Mouse (Mus musculus) left cerebral cortex, postnatal 25 days (tissue): ENCODE results near the gene C7. TPM values are rescaled to one million over a fixed set of nuclear protein-coding genes. Genes with fewer than 3 reads are reported as not detected.
A peak's percentile ranks its signal among the peaks of the same experiment; 100 is the strongest.

Experiments used
- DNase-seq, 2 experiments: peaks; one replicate each; pipeline ENCODE4 v3.0.0; 2022; ENCODE audit warnings: low spot score in 2 of 2, mixed read lengths in 1 of 2
- intact Hi-C: fragments of 180-260 bp; cut with DNase I; formaldehyde crosslinking; loops from one replicate; pipeline ENCODE4 v1.15.1; 2025
- total RNA-seq, 2 experiments: library from RNA; stranded (reverse); gene quantifications; 2 replicates each; pipeline ENCODE4 v1.2.3; 2021

Gene C7
- total RNA-seq, 2 experiments from 2014 or later = 0.64 to 1.1 TPM

DNA sequence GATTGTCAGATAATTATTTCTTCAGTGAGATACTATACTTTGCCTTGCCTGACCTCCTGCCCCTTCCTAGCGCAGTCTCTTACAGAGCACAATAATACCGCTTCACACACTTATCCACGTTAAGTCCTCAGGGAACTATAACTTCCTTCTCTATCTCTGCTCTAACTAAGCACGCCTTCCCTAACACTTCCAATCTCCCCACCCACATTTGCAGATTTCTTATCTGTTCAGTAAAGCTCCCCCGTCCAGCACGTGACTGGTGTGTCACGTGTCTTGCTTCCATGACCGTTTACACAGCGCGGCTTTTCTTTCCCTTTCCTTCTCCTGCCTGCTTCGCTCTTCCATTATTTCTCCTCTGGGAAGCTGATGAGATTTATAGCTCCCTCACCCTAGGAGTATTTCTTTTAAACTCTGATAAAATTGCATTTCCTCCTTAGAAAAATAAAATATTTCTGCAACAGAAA, 53.9 kb downstream of the C7 start:
- intact Hi-C loops = no loop called here

DNA sequence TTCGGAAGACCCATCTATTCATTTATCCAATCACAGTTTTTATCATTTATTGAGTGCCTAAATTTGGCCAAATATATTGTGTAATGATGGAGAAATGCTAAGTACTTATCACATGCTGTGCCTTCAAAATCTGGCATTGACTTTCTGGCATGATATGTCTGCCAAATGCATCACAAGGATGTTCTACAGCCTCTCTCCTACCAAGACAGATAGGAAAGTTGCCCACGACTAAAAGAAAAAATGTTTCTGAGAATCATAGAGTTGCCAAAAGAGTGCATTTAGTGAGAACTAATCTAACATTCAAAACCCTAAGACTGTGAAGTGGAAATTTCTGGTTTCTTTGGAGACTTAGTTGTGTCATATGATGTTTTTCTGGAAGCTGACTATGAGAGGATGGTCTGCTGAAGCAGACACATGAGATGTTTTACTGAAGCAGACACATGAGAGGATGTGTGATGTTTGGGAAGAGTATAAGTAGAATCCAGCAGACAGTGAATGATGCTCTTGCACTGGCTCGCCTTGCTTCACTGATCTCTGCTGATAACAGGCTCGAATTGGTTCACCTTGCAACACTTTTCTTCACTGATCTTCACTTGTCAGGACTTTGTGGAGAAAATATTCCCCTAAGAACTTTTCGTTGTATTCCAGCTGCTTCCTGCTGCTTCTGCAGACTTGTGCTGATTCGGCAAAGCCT, 59.9 kb downstream of the C7 start:
- intact Hi-C loops = no loop called here
- peak in 1 of 2 experiments; percentile 75 for DNase-seq

More for the DNA sequence above, 53.9 kb downstream of the C7 start:
- no peak for DNase-seq

DNA sequence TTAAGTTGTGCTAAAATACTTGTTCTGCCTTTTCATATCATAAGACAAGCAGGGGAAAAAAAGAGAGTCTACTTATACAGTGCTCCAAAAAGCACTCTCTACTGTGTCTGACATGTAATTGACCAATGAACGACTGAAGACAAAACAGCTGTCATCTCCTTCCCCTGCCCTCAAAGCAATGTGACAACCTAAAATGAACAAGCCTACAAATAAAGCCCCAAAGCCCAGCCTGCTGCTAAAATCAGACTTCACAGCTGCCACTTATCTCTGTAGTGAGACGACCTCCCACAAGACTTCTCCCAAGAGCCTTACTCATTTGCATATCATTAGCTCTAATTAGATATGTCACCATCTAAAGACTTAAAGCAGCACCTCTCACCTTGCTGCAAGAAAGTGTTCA, 60.6 kb downstream of the C7 start:
- intact Hi-C loops = no loop called here

DNA sequence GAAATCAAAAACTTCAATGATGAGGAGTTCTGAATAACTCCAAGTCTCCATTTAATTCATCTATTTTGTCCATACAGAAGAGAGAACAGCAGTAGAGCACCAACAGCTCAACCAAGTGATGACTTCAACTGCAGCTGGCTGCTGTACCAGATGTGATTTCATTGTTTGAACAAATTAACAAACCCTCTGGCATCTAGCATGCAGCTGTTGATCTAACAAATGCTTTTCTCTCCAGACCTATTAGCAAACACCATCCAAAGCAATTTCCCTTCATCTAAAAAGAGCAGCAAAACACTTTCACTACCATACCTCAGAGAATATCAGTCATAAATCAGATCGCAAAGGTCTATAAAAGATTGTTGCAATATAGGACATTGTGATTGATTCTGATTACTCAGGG, 90.2 kb downstream of the C7 start:
- intact Hi-C loops = no loop called here
- DNase-seq = no peak

More for the DNA sequence above, 60.6 kb downstream of the C7 start:
- DNase-seq = peak in 1 of 2 experiments; percentile 57

Other genes with a start within 250 kb of the C7 start
- not detected for gene Mroh2b, start 165.0 kb downstream of the C7 start, total RNA-seq
- gene Card6, start 44.8 kb upstream of the C7 start, total RNA-seq = 1 to 10 TPM; 1.3 to 2.1 TPM
- 100 to 1,000 TPM; 237 to 247 TPM for gene Rpl37, start 52.9 kb upstream of the C7 start, total RNA-seq
- 10 to 100 TPM; 18.8 to 19.2 TPM for gene Prkaa1, start 80.1 kb upstream of the C7 start, total RNA-seq
- gene Ttc33, start 121.8 kb upstream of the C7 start, total RNA-seq = 10 to 100 TPM; 74.6 to 75.6 TPM
- gene Ptger4, start 180.4 kb upstream of the C7 start, total RNA-seq = 1 to 10 TPM; 1.1 to 1.5 TPM